Mouse (Mus musculus): ENCODE measurements around the gene Gm3383.
"Not testable (repeated sequence)": the region's sequence is repeated elsewhere in the genome, so short reads cannot be mapped to it uniquely, and the experiment has no call there.

Gm3383 gene

DNA sequence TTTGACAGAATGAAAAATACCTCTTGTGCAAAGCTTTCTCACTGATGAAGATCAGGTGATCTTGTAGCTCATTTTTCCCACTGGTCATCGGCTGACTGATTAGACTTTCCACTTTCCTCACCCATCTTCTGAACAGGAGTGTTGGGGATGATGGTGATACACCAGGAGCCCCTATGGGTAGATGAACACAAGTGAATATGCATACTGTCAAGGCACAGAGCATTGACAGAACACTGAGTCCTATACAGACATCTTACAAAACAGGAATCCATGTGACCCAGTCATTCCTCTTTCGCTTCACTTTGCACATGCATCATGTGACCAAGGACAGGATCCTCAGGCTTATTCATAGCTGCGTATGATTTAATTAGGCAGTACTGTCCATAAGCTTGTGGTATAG, at the start of gene Gm3383:
Gene Gm3383 (minus strand): TSS at position 101 of the 400 bp plus-strand sequence.
- not testable (repeated sequence) for DNase-seq (ENCODE audit: low read depth, low spot score)

DNA sequence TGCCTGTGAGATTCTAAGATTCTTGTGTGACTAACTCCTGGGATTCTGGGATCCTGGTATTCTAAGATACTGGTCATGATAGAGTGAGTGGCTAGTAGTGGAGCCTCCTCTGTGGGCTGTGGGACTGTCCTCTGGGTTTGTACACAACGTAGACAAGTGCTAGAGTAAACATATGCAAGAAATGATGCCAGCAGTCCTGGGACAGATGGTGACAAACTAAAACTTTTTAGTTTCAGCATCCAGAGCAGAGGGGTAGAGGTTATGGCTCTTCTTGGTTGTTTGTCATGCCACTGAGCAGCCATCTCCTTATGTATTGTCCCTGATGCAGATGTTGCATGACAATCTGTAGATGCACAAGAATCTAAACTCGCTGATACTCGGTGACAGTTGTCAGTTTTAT, 48.1 kb upstream of the Gm3383 start:
- not testable (repeated sequence) for DNase-seq (ENCODE audit: low read depth, low spot score)

DNA sequence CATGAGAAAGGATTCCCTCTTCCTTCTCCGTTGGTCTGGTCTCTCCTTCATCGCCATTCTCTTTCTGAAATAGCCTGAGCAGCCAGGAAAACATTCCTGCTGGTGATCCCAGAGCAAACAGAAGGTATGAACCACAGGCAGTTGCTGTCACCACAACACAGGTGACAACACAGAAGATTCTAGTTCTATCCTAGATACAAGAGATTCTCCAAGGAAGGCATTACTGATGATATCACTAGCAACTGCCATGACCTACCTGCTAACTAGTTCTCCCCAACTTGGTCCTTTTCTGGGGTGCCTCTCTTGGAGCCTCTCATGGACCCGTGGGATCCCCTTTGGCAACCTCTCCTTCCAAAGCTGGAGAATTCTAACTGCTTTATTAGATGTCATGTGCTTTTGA, 22.4 kb upstream of the Gm3383 start, which contains the start of gene Gm3424:
Gene Gm3424 (minus strand): TSS at position 101 of the 400 bp plus-strand sequence.
- DNase-seq (ENCODE audit: low read depth, low spot score) = not testable (repeated sequence)

DNA sequence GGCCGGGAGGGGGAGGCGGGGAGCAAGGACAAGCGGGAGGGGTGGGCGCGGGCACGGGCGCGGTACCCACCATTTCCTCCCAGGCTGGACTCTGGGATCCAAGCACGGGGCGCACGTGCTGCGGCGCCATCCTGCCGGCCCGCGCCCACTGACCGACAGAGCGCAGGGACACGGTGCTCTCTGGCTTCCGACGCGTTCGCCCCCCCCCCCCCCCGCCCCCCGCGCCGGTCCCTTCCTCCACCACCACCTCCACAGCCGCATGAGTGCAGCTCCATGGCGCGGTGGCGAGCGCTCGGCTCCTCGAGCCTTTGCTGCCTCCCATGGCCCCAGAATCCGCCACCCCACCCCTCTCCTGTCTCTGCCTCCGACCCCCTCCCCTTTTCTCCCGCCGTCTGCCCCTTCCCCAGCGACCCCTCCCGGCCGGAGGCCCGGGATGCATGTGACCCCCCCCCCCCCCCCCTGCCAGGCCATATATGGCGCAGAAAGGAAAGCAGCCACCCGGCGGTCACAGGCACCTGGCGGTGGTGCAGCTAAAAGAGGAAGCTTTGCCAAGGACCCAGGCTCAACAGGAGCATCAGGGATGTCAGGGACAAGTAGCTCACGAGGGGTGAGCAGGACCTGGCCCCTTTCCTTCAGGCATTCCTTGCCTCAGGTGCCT, 5.0 kb upstream of the Gm3383 start:
- DNase-seq (ENCODE audit: low read depth, low spot score) = not testable (repeated sequence)

DNA sequence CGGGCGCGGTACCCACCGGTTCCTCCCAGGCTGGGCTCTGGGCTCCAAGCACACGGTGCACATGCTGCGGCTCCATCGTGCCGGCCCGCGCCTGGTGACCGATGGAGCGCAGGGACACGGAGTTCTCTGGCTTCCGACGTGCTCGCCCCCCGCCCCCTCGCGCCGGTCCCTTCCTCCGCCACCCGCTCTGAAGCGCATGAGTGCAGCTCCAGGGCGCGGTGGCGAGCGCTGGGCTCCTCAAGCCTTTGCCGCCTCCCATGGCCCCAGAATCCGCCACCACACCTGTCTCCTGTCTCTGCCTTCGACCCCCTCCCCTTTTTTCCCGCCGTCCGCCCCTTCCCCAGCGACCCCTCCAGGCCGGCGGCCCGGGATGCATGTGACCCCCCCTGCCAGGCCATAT, 66.3 kb downstream of the Gm3383 start, which contains the start of gene Gm3373:
Gene Gm3373 (minus strand): TSS at position 101 of the 400 bp plus-strand sequence.
- not testable (repeated sequence) for DNase-seq (ENCODE audit: low read depth, low spot score)

DNA sequence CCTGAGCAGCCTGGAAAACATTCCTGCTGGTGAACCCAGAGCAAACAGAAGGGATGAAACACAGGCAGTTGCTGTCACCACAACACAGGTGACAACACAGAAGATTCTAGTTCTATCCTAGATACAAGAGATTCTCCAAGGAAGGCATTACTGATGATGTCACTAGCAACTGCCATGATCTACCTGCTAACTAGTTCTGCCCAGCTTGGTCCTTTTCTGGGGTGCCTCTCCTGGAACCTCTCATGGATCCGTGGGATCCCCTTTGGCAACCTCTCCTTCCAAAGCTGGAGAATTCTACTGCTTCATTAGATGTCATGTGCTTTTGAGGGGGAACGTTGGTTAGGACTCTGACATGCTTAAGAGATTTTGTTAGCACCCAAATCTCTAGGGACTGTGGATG, 120.4 kb downstream of the Gm3383 start, which contains the start of gene Gm9603:
Gene Gm9603 (minus strand): TSS at position 101 of the 400 bp plus-strand sequence.
- not testable (repeated sequence) for DNase-seq (ENCODE audit: low read depth, low spot score)

DNA sequence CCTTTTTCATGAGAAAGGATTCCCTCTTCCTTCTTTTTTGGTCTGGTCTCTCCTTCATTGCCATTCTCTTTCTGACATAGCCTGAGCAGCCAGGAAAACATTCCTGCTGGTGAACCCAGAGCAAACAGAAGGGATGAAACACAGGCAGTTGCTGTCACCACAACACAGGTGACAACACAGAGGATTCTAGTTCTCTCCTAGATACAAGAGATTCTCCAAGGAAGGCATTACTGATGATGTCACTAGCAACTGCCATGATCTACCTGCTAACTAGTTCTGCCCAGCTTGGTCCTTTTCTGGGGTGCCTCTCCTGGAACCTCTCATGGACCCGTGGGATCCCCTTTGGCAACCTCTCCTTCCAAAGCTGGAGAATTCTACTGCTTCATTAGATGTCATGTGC, 174.9 kb downstream of the Gm3383 start, which contains the start of gene Gm8265:
Gene Gm8265 (minus strand): TSS at position 101 of the 400 bp plus-strand sequence.
- not testable (repeated sequence) for DNase-seq (ENCODE audit: low read depth, low spot score)
